Mouse (Mus musculus) bone marrow, adult 2 months (tissue): ENCODE data around the gene Plcg2.

Source experiments
- CTCF ChIP-seq: fragments of 200-500 bp; IDR thresholded peaks from 2 replicates; pipeline ENCODE4 v1.5.1; 2011; ENCODE audit warnings: low read length, control low read depth; ENCODE audit not compliant: control insufficient read depth, insufficient read depth
- POLR2A ChIP-seq: fragments of 200-500 bp; IDR thresholded peaks from 2 replicates; pipeline ENCODE4 v1.6.1; 2011; ENCODE audit warnings: low read depth, mild to moderate bottlenecking, control low read depth, low read length, borderline replicate concordance; ENCODE audit not compliant: control insufficient read depth

DNA sequence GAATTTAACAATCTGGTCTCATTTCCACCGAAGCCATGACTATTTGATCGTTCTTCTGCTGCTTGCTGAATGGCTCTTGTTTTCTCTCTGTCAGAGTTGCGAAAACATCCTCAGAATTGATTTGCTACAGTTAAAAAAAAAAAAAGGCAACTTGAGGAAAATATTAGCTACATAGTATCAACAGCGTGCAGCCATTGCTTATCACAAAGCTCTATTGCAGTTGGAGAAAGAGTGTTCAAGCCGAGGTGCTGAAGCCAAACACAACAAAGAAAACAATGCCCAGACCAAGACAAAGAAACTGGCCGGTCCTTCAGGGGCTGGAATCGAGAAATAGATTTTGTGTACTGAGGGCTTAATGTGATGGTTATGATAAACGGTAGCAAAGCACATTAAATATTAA, 47.0 kb downstream of the Plcg2 start:
- TF ChIP-seq POLR2A (no peak), CTCF (no peak)
